Mouse (Mus musculus) MEL (cell line): ENCODE data around the gene Trappc13.

ENCODE experiments used
- CHD2 ChIP-seq: IDR thresholded peaks from 2 replicates; pipeline ENCODE4 v1.6.1; 2011; ENCODE audit warnings: low read length, improper control_type of control experiment
- CTCF ChIP-seq, 3 experiments: IDR thresholded peaks in 2 of 3; conservative IDR thresholded peaks in 1 of 3; 2 replicates each; pipeline ENCODE4 v1.5.1; 2011 to 2012; ENCODE audit warnings: low read length in 3 of 3, low read depth in 2 of 3, mild to moderate bottlenecking in 2 of 3, improper control_type of control experiment in 1 of 3, inconsistent platforms in 1 of 3, mixed read lengths in 1 of 3, moderate library complexity in 1 of 3; ENCODE audit not compliant: control insufficient read depth in 1 of 3, insufficient read depth in 1 of 3, poor library complexity in 1 of 3, severe bottlenecking in 1 of 3
- HCFC1 ChIP-seq: IDR thresholded peaks from 2 replicates; pipeline ENCODE4 v1.6.1; 2012; ENCODE audit warnings: low read depth, mild to moderate bottlenecking, inconsistent platforms, low read length, improper control_type of control experiment, moderate library complexity
- POLR2A ChIP-seq, 2 experiments: IDR thresholded peaks; 2 replicates each; pipeline ENCODE4 v1.6.1; 2011 to 2012; ENCODE audit warnings: low read length in 2 of 2, mild to moderate bottlenecking in 2 of 2, control low read depth in 1 of 2, improper control_type of control experiment in 1 of 2, low read depth in 1 of 2, moderate library complexity in 1 of 2; ENCODE audit not compliant: control insufficient read depth in 1 of 2, insufficient read depth in 1 of 2, poor library complexity in 1 of 2

DNA sequence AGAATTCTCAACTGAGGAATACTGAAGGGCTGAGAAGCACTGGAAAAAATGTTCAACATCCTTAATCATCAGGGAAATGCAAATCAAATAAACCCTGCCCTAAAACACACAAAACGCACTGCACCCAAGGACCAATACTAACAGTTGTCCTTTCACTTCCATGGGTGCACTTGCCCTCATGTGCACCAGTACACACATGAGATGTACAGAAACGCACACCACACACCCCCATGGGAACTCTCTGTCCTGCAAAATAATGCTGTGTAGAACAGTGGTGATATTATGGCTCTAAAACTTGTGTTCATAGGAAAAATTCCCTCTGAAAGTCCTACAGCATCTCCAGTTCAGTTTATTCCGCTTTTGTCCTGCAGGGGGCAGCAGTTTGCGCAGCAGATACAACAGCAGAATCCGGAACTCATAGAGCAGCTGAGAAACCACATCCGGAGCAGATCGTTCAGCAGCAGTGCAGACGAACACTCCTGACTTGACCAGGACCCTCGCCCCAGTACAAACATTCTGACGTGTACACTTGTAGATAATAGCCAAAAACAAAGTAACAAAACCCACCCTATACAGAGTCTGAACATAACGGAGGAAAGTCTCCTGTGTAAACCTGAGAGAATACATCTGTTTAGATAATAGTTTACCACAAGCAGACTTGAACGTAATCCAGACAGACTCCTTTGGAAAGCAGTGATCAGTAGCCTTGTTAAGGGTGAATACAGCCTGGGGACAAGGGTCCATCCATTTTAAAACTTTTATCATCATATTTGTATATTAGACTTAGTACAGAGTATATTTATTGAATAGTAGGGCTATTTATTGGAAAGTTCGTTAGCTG is 38.7 kb downstream of the Trappc13 start:
- TF ChIP-seq POLR2A (IDR thresholded peaks at IDR 0.05; ENCODE audit: control insufficient read depth in 1 of 2, insufficient read depth in 1 of 2, low read depth in 1 of 2, low read length in 2 of 2, poor library complexity in 1 of 2): peak in 1 of 2 experiments; percentile 51; a peak in 2 of 4 replicates
- peak; percentile 80 for TF ChIP-seq HCFC1
- peak; percentile 85 to 96 (median 89) for TF ChIP-seq CTCF (IDR thresholded peaks at IDR 0.05 in 2 of 3, conservative IDR thresholded peaks at IDR 0.05 in 1 of 3; ENCODE audit: control insufficient read depth in 1 of 3, insufficient read depth in 1 of 3, low read depth in 2 of 3, low read length in 3 of 3, poor library complexity in 1 of 3, severe bottlenecking in 1 of 3)
- no peak for TF ChIP-seq CHD2
